Mouse (Mus musculus): ENCODE data around the gene Haus3. TPM values are rescaled to one million over a fixed set of nuclear protein-coding genes. Genes with fewer than 3 reads are reported as not detected.

The Haus3 gene
- polyA plus RNA-seq, 1 experiment from 2014 or later, result 22.1 TPM

DNA sequence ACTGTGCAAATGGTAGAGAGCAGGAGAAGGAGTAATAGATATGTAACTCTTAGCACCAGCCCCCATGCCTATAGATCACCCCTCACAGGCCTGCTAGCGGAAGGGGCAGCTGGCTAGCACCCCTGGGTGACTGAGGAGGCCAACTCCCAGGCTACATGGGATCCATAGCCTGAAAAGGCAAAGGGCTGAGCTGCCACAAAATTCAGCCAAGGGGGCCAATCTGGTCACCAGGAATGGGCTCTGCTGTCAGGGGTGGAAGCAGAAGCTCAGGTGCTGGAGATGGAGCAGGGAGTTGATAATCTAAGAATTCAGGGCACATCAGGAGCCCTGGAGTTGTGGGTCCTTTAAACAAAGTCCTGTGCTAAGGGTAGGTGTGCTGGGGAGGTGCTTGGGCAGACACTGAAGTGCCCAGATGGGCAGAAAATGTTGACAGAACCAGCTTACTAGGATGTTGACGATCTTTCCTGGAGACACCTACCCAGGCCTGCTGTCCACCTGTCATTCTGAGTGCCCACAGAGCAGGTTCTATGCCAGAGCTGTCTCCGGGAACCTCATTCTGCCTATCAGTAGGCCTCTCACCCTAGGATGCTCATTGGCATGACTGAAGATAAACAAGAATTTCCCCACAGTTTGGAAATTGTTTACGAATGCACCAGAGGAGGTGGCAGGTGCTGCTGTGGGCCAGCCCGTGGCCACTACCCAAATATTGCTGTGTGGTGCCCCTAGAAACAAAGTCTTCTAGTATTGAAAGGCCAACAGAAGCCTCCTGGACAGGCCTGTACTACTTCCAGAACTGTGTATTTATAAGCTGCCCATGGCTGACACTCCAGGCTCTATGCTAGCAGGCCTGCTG is 5.4 kb upstream of the Haus3 start:
- H3K4me1 ChIP-seq (replicated peaks), result peaks cover 3% of the 10 kb centered on the region
- H3K4me2 ChIP-seq, result no peak overlapping the region
- H3K9me3 ChIP-seq (replicated peaks), result no peaks in the 10 kb centered on the region
- H3K36me3 ChIP-seq (replicated peaks), result peaks cover 15% of the 10 kb centered on the region; the same call in 1 of the 2 replicates
- no peak overlapping the region for H3K9ac ChIP-seq
- 62% methylated on average over 5 of the region's 5 CpGs for WGBS (ENCODE audit: insufficient replicate concordance)
- no peak overlapping the region for H3K4me3 ChIP-seq (replicated peaks)
- H3K27ac ChIP-seq (replicated peaks), result no peak overlapping the region
- H3K27me3 ChIP-seq, result no peaks in the 10 kb centered on the region
- ATAC-seq (ENCODE audit: insufficient read depth), result no peak

DNA sequence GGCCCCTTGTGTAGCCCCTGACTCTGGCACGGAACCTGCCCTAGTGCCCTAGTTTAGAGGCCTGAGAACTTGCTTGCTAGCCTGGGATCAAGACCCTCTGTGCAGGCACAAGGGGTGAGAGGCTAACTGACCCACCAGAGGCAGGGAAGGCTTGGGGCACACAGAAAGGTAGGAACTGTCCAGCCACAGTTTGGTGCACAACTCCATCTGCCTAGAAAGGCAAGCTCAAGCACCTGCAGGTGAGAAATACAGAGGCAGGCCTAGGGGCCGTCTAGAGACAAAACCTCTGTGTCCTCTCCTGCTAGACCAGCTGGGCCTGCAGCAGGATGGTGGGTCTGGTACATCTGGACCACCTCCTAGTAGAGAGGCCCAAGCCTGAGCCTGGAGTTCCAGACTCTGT is 4.7 kb upstream of the Haus3 start:
- no peak for ATAC-seq (ENCODE audit: insufficient read depth)
- H3K9ac ChIP-seq, result no peak overlapping the region
- no peak overlapping the region for H3K4me3 ChIP-seq (replicated peaks)

DNA sequence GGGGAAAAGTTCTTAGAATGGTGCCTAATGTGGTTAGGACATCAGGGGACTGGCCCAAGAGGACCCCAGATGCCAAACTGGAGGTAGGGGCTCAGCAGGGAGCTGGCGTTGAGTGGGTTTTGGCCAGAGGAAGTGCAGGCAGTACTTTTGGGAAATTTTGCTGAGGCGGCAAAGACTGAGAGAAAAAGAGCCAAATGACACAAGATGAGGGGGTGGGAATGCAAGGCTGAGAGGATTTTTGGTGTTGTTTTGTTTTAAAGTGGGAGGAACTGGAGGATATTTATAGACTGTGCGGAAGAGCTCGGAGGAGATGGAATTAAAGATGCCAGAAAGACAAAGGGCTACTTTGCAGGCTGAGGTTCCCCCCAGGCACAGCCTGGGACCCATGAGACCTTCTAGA is 1.4 kb upstream of the Haus3 start:
- peak overlapping the region; percentile 34; the same call in 1 of the 2 replicates for H3K27ac ChIP-seq (replicated peaks)
- no peak overlapping the region for H3K4me2 ChIP-seq
- no peak overlapping the region for H3K4me3 ChIP-seq (replicated peaks)
- peaks cover 4% of the 10 kb centered on the region; the same call in 1 of the 2 replicates for H3K36me3 ChIP-seq (replicated peaks)
- no peak for ATAC-seq (ENCODE audit: insufficient read depth)
- WGBS (ENCODE audit: insufficient replicate concordance), result 56% methylated on average over 4 of the region's 4 CpGs
- peaks cover 17% of the 10 kb centered on the region for H3K4me1 ChIP-seq (replicated peaks)
- no peaks in the 10 kb centered on the region for H3K9me3 ChIP-seq (replicated peaks)
- no peaks in the 10 kb centered on the region for H3K27me3 ChIP-seq
- H3K9ac ChIP-seq, result no peak overlapping the region

More for the DNA sequence above, 4.7 kb upstream of the Haus3 start:
- Histone ChIP-seq H3K4me2 (no peak overlapping the region), H3K9me3 (replicated peaks) (no peaks in the 10 kb centered on the region), H3K27ac (replicated peaks) (no peak overlapping the region), H3K4me1 (replicated peaks) (peaks cover 5% of the 10 kb centered on the region), H3K27me3 (no peaks in the 10 kb centered on the region), H3K36me3 (replicated peaks) (peaks cover 15% of the 10 kb centered on the region; the same call in 1 of the 2 replicates)
- WGBS (ENCODE audit: insufficient replicate concordance), result 67% methylated on average over 2 of the region's 2 CpGs

DNA sequence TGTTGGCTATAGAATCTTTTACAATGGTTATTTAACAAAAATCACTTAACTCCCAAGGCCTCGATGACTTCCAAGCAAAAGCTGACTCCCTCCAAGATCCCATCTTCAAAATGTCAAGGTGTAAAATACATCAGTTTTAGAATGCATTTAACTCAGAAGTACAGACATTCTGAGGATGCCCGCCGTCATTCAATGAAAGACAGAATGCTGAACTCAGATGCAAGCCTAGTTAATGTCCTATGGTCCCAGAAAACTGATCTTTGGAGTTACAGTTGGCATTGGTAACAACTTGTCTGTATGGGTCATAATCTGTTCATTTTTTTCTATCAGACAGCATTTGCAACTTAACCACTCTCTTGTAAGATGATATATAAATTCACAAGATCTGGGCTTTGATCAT is 627 bp upstream of the Haus3 start:
- Histone ChIP-seq H3K4me2 (peak overlapping the region; percentile 81), H3K4me1 (replicated peaks) (peaks cover 24% of the 10 kb centered on the region), H3K27me3 (no peaks in the 10 kb centered on the region), H3K27ac (replicated peaks) (peak overlapping the region; percentile 82), H3K9me3 (replicated peaks) (no peaks in the 10 kb centered on the region), H3K36me3 (replicated peaks) (peaks cover 5% of the 10 kb centered on the region), H3K9ac (peak overlapping the region; percentile 66), H3K4me3 (replicated peaks) (peak overlapping the region; percentile 79)
- ATAC-seq (ENCODE audit: insufficient read depth), result no peak
- 47% methylated on average over 3 of the region's 3 CpGs for WGBS (ENCODE audit: insufficient replicate concordance)

DNA sequence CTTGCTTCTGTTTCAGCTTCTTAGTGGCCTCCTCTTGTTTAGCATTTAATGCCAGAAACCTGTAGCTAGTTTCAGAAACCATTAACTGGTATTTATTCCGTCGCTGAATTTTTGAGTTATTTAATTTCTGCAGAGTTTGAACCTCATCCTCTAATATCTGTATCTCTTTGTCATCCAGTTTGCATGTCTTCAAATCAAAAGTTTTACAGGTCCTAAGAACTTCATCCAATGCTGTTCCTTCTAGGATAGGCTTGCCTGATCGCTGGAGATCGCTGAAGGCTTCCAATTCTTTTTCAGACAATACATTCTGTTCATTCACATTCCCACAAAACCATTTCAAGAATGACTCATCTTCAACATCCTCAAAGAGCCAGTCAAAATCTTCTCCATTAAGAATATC is 1.5 kb downstream of the Haus3 start:
- peaks cover 15% of the 10 kb centered on the region for H3K36me3 ChIP-seq (replicated peaks)
- peaks cover 30% of the 10 kb centered on the region for H3K4me1 ChIP-seq (replicated peaks)
- ATAC-seq (ENCODE audit: insufficient read depth), result no peak
- peak overlapping the region; percentile 81 for H3K4me2 ChIP-seq
- peak overlapping the region; percentile 79 for H3K4me3 ChIP-seq (replicated peaks)
- H3K9me3 ChIP-seq (replicated peaks), result no peaks in the 10 kb centered on the region
- 72% methylated on average over 4 of the region's 4 CpGs for WGBS (ENCODE audit: insufficient replicate concordance)
- no peak overlapping the region for H3K27ac ChIP-seq (replicated peaks)
- H3K9ac ChIP-seq, result 0 out of 2 replicates have a peak overlapping the region, but pooled peaks have one; percentile 9
- H3K27me3 ChIP-seq, result no peaks in the 10 kb centered on the region

DNA sequence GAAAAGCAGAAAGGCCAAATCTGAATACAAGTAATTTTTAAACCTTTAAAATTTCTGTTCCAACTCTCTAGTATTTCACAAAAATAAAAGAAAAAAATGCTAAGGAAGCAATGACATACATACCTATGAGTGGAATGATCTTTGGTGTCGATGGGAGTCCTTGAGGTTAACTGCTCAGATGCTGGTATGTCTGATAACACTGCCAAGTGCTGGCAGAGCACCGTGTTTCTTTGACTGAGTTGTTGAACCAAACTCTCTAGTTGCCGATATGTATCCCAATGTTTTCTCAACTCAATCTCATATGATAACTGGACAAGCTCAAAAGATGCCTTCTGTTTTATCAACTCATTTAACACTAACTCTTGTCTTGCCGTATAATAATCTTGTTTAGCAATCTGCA is 3.5 kb downstream of the Haus3 start:
- Histone ChIP-seq H3K27me3 (no peaks in the 10 kb centered on the region), H3K4me1 (replicated peaks) (peaks cover 30% of the 10 kb centered on the region), H3K4me3 (replicated peaks) (peak overlapping the region; percentile 41), H3K4me2 (peak overlapping the region; percentile 59), H3K9ac (peak overlapping the region; percentile 31; the same call in 1 of the 2 replicates), H3K27ac (replicated peaks) (0 out of 2 replicates have a peak overlapping the region, but pooled peaks have one; percentile 11), H3K36me3 (replicated peaks) (peaks cover 26% of the 10 kb centered on the region), H3K9me3 (replicated peaks) (no peaks in the 10 kb centered on the region)
- WGBS (ENCODE audit: insufficient replicate concordance), result 21% methylated on average over 4 of the region's 4 CpGs
- ATAC-seq (ENCODE audit: insufficient read depth), result no peak

DNA sequence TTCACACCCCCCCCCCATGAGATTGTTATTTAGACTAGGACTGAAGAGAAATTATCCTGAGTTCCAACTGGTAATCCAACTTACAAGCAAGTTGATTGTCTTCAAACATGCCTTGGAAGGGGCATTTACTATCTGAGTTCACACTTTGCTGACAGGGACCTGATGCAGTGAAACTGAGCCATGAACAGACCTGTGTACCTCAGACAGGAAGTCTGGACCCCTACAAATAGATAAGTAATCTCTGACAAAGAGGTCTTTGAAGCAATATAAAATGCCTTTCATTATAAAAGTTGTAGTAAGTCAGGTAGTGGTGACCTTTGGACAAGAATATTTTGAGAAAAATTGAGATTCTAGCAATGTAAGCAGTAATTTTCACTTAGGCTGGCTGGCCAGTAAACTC is 20.9 kb downstream of the Haus3 start:
- Histone ChIP-seq H3K4me2 (no peak overlapping the region), H3K9me3 (replicated peaks) (no peaks in the 10 kb centered on the region), H3K9ac (no peak overlapping the region), H3K36me3 (replicated peaks) (0 out of 2 replicates have a peak, but pooled peaks cover 6% of the 10 kb centered on the region), H3K4me3 (replicated peaks) (no peak overlapping the region), H3K27me3 (no peaks in the 10 kb centered on the region), H3K27ac (replicated peaks) (no peak overlapping the region), H3K4me1 (replicated peaks) (no peaks in the 10 kb centered on the region)
- no peak for ATAC-seq (ENCODE audit: insufficient read depth)

DNA sequence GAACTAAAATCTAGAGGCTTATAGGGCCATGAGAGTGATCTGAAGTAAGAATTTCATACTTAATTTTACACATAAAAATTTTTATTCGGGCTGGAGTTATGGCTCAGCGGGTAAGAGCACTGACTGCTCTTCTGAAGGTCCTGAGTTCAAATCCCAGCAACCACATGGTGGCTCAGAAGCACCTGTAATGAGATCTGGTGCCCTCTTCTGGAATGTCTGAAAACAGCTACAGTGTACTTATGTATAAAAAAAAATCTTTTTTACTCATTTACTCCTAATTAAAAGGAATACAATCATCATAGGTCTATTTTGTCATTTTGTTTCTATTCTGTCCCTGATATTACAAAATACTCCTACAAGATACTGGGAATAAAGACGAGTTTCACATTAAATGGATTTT is 21.8 kb downstream of the Haus3 start:
- 68% methylated on average over 3 of the region's 3 CpGs for WGBS (ENCODE audit: insufficient replicate concordance)
- H3K27me3 ChIP-seq, result no peaks in the 10 kb centered on the region
- 0 out of 2 replicates have a peak, but pooled peaks cover 2% of the 10 kb centered on the region for H3K36me3 ChIP-seq (replicated peaks)
- no peak for ATAC-seq (ENCODE audit: insufficient read depth)
- H3K9ac ChIP-seq, result no peak overlapping the region
- H3K9me3 ChIP-seq (replicated peaks), result no peaks in the 10 kb centered on the region
- no peak overlapping the region for H3K27ac ChIP-seq (replicated peaks)
- no peak overlapping the region for H3K4me2 ChIP-seq
- H3K4me3 ChIP-seq (replicated peaks), result no peak overlapping the region
- no peaks in the 10 kb centered on the region for H3K4me1 ChIP-seq (replicated peaks)

DNA sequence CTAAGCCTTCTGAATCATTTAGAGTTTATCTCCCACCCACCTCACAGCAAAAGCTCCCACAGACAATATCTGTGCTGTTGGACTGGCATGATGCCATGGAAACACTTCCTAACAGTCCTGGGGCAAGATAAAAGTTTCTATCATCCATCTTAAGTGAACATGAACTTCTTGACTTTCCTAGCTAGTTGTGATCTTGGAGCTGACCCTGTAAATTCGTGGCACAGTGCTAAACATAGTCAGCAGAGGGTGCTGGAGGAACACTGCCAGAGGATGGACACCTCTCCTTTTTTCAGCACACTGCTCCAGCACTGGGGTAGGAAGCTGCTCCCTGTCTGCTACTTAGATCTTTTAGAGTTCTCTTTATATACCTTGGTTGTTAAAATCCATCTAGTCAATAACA is 29.6 kb downstream of the Haus3 start:
- 2% methylated on average over 1 of the region's 1 CpGs for WGBS (ENCODE audit: insufficient replicate concordance)
- Histone ChIP-seq H3K9ac (no peak overlapping the region), H3K4me2 (no peak overlapping the region)

DNA sequence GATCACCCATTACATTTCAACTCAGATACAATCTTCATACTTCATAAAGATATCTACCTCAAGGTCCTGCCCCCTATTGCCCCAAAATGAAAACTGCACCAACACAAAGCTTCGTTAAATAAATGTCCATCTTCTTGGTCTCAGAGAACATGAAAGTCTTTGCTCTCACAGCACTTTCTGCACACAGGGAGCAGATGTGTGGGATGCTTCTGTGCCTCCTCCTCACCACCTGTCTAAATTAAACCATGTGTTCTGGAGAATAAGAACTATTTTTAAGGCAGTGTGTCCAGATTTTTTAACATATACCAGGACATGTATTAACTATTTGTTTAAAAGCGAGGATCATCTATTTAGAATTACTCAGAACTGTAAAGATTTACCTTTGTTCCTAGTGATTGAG is 36.6 kb downstream of the Haus3 start:
- Histone ChIP-seq H3K4me2 (no peak overlapping the region), H3K4me1 (replicated peaks) (no peaks in the 10 kb centered on the region), H3K27me3 (no peaks in the 10 kb centered on the region), H3K9ac (no peak overlapping the region), H3K27ac (replicated peaks) (no peak overlapping the region), H3K9me3 (replicated peaks) (no peaks in the 10 kb centered on the region), H3K4me3 (replicated peaks) (no peak overlapping the region), H3K36me3 (replicated peaks) (no peaks in the 10 kb centered on the region)
- 41% methylated on average over 2 of the region's 2 CpGs for WGBS (ENCODE audit: insufficient replicate concordance)
- ATAC-seq (ENCODE audit: insufficient read depth), result no peak

More for the DNA sequence above, 29.6 kb downstream of the Haus3 start:
- Histone ChIP-seq H3K4me1 (replicated peaks) (no peaks in the 10 kb centered on the region), H3K4me3 (replicated peaks) (no peak overlapping the region), H3K36me3 (replicated peaks) (no peaks in the 10 kb centered on the region), H3K9me3 (replicated peaks) (no peaks in the 10 kb centered on the region), H3K27ac (replicated peaks) (no peak overlapping the region), H3K27me3 (no peaks in the 10 kb centered on the region)
- ATAC-seq (ENCODE audit: insufficient read depth), result no peak

DNA sequence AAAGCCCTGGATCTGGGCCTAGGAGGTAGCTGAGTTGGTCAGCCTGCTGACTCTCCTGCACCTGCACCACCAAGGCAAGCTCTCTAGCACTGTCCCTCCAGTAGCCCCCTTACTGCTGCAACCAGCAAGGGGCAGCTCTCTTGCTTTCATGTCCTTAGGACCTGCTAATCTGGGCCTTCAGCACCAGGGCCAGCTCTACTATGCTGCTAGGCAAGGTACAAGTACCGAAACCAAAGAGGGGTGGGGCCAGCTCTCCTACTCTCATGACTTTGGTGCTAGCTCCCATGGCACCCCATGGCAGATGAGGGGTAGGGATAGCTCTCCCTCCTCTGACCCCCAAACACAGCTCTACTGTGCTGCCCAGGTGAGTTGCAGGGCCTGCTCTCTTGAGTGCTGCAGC is 45.2 kb downstream of the Haus3 start:
- H3K9me3 ChIP-seq (replicated peaks), result no peaks in the 10 kb centered on the region
- no peak overlapping the region for H3K27ac ChIP-seq (replicated peaks)
- no peak for ATAC-seq (ENCODE audit: insufficient read depth)
- H3K4me3 ChIP-seq (replicated peaks), result no peak overlapping the region
- WGBS (ENCODE audit: insufficient replicate concordance), result 19% methylated on average over 1 of the region's 1 CpGs
- no peaks in the 10 kb centered on the region for H3K4me1 ChIP-seq (replicated peaks)
- H3K4me2 ChIP-seq, result no peak overlapping the region
- no peaks in the 10 kb centered on the region for H3K27me3 ChIP-seq
- no peaks in the 10 kb centered on the region for H3K36me3 ChIP-seq (replicated peaks)
- no peak overlapping the region for H3K9ac ChIP-seq
